Mouse (Mus musculus) NIH3T3 (cell line): ENCODE data around the gene Zfp672.
A peak's percentile ranks its signal among the peaks of the same experiment; 100 is the strongest.
"Not testable (repeated sequence)": the region's sequence is repeated elsewhere in the genome, so short reads cannot be mapped to it uniquely, and the experiment has no call there.

ENCODE experiments used
- DNase-seq: peaks from one replicate; pipeline ENCODE4 v3.0.0-alpha.2; 2012; ENCODE audit warnings: low read depth

Gene Zfp672

DNA sequence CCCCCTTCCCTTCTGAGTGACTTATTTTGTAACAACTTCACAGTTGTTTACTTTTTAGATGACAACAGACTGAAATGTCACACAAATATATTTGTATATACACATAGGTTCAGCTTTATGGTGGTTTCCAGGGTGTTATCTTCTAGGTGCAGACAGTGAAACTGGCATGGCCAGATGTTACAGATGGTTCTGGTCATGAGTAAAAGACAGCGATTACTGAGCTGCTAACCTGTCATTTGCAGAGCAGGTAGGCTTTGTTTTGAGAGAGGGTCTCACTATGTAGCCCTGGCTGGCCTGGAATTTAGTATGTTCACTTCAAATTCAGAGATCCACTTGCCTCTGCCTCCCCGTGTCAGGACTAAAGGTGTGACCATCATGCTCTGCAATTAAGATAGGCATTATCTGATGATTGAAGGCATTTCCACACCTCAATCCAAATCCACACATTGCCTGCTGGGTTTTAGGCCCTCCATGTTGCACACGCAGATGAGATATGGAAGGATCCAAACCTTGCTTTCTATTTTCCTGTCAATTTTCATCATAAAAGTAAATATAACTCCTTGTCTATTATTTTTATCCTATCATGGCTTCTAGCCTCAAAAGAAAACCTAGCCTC is 5.4 kb downstream of the Zfp672 start:
- no peak for DNase-seq

DNA sequence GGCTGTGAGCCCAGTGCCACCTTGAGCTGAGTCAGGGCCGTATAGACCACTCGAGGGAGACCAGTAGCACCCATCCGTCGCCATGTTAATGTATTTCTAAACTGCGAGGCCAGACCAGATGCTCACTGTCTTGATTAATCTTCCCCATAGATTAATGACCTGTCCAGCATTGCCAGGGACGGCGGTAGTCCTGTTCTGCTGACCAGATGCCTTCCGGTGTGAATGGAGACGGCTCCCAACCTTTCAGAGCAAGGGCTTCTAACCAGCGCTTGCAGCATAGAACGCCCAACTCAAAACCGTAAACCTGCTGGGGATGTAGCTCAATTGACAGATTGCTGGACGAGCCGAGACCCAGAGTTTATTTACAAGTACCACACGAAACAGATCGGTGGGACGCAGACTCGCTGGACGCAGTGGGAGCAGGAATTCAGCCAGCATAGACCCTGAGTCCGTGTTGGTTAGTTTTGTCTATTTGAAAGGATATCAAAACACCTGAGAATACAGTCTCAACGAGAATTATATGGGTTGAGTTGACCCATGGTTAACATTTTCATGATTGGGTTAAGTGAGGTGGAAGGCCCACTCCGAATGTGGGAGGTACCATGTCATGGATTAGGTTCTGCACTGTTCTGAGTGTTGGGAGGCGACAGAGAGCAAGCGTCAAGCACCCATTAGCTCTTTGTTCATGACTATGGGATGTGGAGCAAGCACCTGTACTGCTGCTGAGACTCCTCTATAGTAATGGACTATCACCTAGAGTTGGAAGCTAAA is 6.4 kb downstream of the Zfp672 start:
- DNase-seq, result peak; percentile 31

DNA sequence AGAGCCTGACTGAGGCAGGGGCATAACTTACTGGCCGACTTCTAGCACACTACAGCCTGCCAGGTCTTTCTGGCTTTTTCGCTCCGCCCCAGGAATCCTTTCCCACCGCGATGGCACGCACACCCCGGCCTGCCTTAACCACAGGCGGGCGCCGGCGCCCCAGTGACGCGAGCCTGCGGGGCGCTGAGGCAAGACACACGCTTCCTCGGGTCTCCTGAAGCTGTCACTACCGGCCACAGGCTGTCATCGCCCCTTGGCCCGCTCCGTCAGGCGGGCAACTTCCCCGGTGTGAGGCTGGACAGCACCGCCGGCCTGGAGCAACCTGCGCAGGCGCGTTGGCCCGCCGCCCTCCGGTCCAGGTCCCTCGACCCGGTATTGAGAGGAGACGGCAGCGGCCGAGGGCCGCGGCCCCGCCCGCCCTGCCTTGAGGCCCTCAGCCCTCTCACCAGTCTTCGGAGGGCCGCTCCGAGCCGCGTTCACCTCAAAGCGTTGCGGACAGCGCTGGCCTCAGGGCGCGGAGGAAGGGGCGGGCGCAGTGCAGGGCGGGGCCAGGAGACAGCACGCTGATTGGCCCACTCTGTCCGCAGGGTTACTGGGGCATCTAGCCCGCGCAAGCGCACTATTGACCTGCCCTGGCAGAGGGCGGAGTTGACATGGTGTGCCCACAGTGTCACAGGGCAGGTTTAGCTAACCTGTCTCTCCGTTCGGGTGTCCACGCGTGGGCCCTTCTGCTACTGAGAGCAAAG is 7.1 kb downstream of the Zfp672 start:
- peak; percentile 97 for DNase-seq

DNA sequence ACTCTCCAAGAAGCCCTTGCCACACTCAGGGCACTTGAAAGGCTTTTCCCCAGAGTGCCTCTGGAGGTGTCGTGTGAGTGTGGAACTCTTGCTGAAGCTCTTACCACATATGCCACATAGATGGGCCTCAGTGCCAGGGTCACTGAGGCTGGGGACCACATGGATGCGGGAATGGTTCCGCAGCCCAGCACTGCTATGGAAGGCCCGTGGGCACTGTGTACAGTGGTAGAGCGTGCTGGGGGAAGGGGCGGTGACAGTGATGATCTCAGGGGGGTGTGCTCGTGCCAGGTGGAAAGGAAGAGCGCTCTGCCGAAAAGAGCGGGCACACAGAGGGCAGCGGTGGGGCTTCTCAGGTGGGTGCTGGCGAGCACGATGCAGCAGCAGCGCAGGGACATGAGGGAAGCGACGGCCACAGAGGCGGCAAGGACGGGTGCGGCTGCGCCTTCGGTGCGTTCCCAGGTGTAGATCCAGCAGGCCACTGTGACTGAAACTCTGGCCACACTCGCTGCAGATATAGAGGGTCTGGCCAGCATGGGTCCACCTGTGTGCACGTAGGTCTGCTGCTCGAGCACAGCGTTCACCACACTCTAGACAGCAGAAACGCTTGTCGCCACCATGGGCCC is 13.3 kb downstream of the Zfp672 start:
- DNase-seq, result no peak

DNA sequence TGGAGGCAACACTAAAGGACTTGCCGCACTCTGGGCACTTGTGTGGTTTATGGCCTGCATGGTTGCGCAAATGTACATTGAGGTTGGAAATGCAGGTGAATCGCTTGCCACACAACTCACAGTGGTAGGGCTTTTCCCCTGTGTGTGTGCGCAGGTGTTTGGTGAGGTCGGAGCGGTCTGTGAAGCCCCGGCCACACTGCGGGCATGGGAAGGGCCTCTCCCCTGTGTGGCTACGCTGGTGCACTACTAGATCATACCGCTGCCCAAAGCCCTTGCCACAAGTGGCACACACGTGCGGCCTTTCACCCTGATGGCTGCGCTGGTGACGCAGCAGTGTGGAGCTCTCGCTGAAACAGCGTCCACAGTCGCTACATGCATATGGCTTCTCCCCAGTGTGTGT is 13.8 kb downstream of the Zfp672 start:
- no peak for DNase-seq

DNA sequence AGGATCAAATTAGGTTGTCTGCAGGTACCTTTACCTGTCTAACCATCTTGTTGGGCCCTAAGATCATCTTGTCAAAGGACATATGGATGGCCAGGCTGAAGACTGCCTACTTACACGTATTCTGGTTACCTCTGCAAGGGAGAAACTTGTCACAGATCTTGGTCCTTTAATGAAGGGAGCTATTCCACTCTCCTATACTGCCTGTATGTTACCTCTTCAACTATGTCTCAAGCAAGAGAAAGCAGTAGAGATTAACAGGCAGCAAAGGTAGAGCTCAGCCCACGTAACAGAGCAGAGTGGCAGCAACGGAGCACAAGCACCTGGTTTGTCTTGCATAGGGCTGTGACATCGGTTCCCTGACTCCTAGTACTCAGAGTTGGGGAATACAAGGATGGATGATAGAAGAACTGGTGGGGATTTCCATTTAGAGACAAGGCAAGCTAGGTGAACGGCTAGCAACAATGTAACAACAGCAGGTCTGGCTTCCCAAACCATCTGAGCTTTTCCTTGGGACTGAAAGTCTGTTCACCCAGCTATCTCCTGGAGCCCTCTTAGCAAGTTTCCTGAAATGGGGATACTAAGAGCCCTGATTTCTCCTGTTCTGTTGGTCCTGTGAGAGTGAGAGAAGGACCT is 14.5 kb downstream of the Zfp672 start:
- no peak for DNase-seq

DNA sequence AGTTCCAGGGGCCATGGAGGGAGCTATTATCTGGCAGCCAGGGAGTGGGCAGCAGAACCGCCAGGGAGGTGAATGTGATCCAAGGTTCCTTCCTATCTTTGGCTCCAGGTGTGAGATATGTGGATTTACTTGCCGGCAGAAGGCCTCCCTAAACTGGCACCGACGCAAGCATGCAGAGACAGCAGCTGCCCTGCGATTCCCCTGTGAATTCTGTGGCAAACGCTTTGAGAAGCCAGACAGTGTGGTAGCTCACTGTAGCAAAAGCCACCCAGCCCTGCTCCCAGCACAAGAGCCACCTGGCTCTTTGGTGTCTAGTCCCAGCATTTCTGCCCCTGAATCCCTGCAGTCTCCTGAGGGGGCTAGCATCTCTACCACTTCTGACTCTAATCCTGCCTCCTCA is 16.1 kb downstream of the Zfp672 start:
- no peak for DNase-seq

DNA sequence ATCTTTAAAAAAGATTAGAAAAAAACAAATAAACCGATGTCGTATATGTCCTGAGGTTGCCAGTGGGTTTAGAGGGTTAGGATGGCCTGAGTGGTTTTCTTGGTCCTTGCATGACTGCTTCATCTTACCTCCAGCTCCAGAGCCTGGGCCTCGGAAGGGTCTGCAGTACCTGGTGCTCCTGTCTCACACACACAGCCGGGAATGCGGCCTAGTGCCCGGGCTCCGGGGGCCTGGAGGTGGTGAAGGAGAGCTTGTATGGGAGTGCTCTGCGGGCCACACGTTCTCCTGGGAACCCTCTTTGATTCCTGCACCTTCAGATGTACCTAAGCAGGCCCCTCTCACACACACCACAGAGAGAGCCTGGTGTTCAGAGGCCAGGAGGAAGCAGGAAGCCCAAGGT is 21.5 kb downstream of the Zfp672 start:
- no peak for DNase-seq

DNA sequence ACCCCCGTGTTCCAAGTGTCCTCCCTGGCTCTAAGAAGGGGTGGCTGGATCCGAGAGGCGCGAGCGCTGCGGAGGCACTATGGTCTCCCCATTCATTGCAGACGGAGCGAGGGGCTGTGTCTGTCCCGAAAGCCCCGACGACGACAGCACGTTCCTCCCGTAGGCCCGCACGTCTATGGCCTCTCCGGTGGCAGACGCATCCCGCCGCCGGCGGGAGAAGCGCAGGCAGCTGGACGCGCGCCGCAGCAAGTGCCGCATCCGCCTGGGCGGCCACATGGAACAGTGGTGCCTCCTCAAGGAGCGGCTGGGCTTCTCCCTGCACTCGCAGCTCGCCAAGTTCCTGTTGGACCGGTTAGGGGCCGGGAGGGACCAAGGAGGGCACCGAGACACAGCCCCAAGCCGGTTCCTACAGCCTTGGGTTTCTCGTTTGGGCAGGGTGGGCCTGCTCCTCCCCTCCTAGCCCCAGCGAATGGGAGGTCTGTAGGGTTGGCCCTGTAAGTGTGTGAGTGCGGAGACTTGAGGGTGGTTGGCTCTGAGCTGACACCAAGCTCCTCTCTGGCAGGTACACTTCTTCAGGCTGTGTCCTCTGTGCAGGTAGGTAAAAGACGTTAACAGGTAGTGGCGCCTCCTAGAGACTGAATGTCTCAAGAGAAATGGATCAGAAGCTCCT is 22.6 kb downstream of the Zfp672 start:
- peak; percentile 60 for DNase-seq

DNA sequence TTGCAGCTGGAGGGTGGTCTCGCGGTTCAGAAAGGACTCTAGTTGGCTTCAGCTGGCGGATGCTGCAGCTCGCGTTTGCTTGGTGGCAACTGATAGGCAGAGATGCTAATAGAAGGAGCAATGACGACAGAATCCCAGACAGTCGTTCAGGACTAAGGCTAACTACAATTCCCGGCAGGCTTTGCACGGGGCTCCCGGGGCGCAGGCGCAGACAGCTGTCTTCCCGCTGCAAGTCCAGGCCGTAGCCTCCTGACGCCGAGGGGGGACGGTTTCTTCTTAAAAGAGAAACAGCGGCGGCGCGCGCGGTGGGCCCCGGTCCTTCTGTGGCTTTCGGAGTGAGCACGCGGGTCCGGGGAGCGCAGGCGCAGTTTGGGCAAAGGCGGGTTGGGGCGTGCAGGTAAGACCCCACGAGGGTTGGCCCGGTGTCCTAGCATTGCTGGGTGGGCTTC is 23.3 kb downstream of the Zfp672 start, which contains the start of gene Zfp692:
TSS of gene Zfp692 (plus strand) at position 210 of the 449 bp plus-strand sequence.
- peak; percentile 97 for DNase-seq

DNA sequence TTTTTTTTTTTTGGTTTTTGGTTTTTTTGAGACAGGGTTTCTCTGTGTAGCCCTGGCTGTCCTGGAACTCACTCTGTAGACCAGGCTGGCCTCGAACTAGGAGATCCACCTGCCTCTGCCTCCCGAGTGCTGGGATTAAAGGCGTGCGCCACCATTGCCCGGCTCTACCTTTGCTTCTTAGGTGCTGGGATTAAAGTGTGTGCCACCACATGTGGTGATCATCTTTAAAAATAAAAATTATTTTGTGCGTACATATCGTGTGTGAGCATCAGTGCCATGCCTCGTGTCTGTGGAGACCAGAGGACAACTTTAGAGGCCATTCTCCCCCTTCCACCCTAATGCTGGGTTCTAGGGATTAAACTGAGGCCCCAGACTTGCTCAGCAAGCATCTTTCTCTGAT is 24.8 kb downstream of the Zfp672 start:
- DNase-seq, result not testable (repeated sequence)

DNA sequence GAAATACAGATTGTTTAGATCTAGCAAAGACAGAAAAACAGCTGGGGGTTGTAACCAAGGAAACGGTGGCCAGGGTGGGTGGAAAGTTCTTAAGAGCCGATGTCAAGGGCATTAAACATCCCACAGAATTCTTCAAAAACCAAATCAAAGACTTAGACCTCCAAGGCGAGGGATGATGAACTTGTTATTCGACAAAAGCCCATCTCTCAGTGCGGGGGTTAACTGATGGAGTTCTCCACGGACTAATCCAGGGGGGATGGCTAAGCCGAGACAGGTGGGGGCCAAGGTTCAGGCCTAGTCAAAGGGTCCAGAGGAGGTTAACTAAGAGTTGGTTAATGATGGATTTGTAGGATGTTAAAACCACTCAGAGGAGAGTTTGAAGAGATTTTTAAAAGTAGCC is 26.5 kb downstream of the Zfp672 start:
- DNase-seq, result no peak

DNA sequence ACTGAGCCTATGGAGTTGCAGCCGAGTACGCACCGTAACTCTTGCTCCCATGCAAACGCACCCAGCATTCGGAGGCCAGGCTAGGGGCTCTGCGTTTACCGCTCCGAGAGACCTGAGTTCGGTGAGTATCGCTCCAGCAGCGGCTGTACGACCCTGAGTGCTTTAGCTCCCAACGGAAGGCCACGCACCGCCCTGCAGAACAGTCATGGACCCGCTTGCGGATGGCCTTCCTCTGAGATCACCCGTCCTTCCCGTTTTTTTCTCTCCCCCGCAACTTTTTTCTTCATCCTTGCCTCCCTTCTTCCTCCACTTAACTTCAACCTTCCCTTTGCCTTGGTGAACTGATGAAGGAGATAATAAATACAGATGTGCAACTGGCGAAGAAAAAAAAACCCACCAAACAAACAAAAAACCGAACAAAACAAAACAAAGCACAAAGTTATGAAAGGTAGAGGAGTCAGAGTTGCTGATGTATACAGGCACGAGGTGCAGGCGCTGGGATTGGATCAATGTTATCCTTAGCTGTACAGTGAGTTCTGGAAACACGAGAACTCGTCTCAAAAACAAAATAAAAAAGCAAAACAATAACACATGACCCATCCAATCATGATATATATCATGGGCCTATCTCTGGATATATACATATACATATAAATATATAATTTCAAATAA is 27.2 kb downstream of the Zfp672 start:
- no peak for DNase-seq

DNA sequence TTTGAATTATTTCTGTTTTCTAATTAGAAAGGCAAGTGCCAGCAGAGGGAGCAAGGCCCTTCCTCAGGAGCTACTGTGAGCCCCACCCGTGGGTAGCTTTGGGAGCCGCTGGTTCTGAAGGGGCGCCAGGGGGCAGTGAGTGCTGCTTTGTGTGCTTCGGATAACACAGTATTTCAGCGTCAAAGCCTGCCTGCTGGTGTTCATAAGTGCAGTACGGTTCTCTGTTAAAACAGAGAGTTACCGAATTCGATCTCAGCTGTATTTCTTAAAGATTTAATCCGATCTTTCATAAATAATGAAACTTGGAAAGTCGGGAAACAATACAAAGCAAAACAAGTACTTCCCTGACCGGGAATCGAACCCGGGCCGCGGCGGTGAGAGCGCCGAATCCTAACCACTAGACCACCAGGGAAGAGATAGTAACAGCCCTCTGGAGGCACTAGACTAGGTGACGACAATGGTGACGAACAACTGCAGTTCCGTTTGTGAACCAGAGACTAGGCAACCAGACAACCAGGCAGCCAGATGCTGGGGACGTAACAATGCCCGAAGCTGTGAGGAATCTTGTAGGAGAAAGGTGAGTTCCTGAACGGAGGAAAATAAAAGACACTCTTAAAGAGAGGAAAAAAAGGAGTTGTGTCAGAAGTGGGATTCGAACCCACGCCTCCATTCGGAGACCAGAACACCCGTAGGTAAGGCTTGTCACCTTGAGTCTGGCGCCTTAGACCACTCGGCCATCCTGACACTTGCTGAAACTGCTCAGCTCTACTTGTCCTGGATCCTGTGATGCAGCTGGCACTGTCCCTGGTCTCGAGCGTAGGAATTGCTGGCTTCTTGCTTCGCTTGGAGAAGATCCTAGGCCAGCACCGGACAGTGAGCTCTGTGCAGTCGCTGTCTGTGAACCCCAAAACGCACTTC is 28.0 kb downstream of the Zfp672 start:
- peak; percentile 98 for DNase-seq

DNA sequence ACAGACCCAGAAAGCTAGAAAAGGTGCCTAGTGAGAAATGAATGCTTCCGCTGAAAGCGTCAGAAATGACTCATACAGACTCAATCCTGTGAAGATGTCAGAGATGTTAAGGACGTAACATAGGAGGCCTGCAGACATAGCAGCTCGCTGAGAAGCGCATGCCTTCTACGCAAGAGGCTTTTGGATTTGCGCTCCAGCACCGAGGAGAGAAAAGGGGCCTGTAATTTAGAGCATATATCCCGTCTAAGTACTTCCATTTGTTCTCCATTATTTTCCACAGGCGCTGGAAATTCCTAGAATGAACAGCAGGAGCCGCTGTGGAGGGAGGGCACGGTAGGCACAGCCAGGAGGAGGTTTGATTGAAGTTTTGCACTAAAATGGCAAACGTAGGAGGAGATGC is 29.1 kb downstream of the Zfp672 start:
- DNase-seq, result peak; percentile 84

DNA sequence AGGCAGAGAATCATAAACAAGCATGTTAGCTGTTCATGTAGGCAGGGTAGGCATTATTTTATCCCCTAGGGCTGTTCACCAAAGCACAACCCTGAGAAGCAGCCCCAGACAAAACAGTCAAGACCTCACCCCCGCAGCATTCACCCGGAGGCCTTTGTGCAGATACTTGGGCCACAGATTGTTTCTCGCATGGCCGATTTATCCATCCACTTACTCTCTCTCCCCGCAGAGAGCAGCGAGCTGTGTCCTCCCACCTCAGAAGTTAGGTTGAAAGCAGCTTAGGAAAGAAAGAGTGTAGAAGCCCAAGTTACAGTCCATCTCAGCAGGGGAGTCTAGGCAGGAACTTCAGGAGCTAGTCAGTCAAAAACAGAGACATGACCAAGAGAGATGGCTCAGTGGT is 32.7 kb downstream of the Zfp672 start:
- DNase-seq, result no peak

DNA sequence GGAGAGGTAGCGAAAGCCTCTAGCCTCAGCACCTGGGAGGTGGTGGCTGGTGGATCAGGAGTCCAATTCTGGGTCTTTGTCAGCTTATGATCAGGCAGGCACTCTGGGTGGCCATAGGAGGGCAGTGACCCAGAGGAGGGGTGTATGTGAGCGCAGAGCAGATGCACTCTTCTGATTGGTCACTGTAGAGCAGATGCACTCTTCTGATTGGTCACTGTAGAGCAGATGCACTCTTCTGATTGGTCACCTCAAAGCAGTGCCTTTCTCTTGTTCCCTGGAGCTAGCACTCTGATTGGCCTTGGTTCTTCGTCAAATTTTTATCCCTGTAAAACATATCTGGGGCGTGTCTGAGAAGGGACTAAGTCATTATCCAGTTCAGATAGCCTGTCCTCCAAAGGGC is 37.3 kb downstream of the Zfp672 start:
- no peak for DNase-seq

DNA sequence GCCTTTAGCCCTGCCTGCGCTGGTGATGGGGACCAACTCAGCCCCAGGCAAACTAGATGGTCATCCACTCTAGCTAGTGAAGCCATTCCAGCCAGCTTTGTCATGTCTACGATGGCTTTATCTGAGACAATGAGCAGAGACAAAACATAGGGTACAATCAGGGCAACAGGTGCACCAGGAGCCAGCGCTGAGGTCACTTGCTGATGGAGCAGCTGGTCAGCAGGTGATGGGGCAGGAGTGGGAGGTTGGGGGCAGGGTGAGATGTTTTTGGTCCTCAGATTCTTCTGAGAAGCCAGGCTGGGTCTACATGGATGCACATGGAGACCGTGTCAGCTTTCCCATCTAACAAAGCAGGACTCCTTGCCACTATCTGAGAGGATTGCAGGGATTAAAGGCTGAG is 39.3 kb downstream of the Zfp672 start:
- DNase-seq, result no peak

DNA sequence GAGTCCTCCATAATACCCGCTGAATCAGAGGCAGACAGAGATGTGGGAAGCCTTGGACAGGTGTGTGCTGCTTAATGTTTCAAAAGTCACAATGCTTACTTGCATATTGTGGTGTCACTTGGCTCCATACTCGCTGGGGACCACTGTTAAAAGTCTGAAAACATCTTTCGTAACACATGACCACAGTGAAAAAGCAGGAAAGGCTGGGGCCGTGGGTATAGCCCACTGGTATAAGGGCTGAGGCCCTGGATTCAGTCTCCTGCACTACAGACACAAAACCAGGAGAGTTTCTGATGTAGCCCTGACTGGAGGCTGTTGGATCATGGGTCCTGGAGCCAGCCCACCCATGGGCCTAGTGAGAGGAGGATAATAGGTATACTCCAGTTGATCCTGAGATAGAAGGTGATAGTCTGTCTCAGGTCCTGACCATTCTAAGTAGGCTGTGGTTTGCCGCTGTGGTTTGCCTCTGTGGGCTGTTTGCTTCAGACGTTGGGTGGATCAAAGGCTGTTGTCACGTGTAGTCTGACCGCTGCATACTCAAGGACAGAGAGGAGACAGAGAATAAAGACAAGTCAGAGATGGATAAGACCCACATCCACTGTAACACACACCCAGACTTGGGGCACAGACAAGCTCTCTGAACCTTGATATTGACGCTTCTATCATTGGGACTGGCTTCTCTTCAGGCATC is 40.0 kb downstream of the Zfp672 start:
- DNase-seq, result no peak
